Mouse (Mus musculus): ENCODE measurements at regions not wholly inside any gene's neighbourhood (a gene's known extent, or its start where the extent isn't known, plus 50 kb on each side); places are given as distances from the start of the nearest gene placed in this dataset.
"Not testable (repeated sequence)": the region's sequence is repeated elsewhere in the genome, so short reads cannot be mapped to it uniquely, and the experiment has no call there.

GRCm38 (mm10) chr13:4858341-4858740 is 249.4 kb upstream of the Akr1e1 start:
- no peak for TF ChIP-seq POLR2A (IDR thresholded peaks at IDR 0.05; ENCODE audit: insufficient read length, low read depth)
- no peak for TF ChIP-seq SRF (IDR thresholded peaks at IDR 0.05; ENCODE audit: control insufficient read depth, insufficient read length, low read depth)
- no peak for TF ChIP-seq TCF3 (IDR thresholded peaks at IDR 0.05; ENCODE audit: insufficient read length, low read depth)
- TF ChIP-seq POLR2AphosphoS2 (IDR thresholded peaks at IDR 0.05; ENCODE audit: insufficient read length, low read depth), result no peak
- no peak for TF ChIP-seq E2F4 (IDR thresholded peaks at IDR 0.05; ENCODE audit: insufficient read depth)
- no peak for TF ChIP-seq MAX (IDR thresholded peaks at IDR 0.05; ENCODE audit: low read depth)
- no peak for TF ChIP-seq REST (IDR thresholded peaks at IDR 0.05; ENCODE audit: insufficient read depth, insufficient read length)
- TF ChIP-seq MYOD1 (IDR thresholded peaks at IDR 0.05; ENCODE audit: control insufficient read depth in 1 of 3, insufficient read length in 2 of 3, low read depth in 2 of 3), result no peak
- Histone ChIP-seq H3K36me3 (ENCODE audit: control insufficient read depth, insufficient read depth) (no peaks in the 10 kb centered on the region), H3K27me3 (ENCODE audit: control insufficient read depth, insufficient read depth, insufficient read length) (no peaks in the 10 kb centered on the region), H3ac (ENCODE audit: control insufficient read depth, insufficient read length) (no peak overlapping the region), H3K79me2 (ENCODE audit: control insufficient read depth, insufficient read depth) (no peaks in the 10 kb centered on the region), H3K4me3 (no peak overlapping the region), H3K4me2 (ENCODE audit: low read depth) (no peak overlapping the region)

GRCm38 (mm10) chr13:4839481-4839880 is 230.5 kb upstream of the Akr1e1 start:
- not testable (repeated sequence) for H3K4me3 ChIP-seq; H3K27me3 ChIP-seq (ENCODE audit: control insufficient read depth, insufficient read depth, insufficient read length); H3K79me2 ChIP-seq (ENCODE audit: control insufficient read depth, insufficient read depth); H3ac ChIP-seq (ENCODE audit: control insufficient read depth, insufficient read length); H3K36me3 ChIP-seq (ENCODE audit: control insufficient read depth, insufficient read depth); H3K4me2 ChIP-seq (ENCODE audit: low read depth)

- Histone ChIP-seq H3K79me2 (ENCODE audit: control insufficient read depth, insufficient read depth) (no peaks in the 10 kb centered on the region), H3K4me3 (no peak overlapping the region), H3K27me3 (ENCODE audit: control insufficient read depth, insufficient read depth, insufficient read length) (no peaks in the 10 kb centered on the region), H3K4me2 (ENCODE audit: low read depth) (no peak overlapping the region), H3K36me3 (ENCODE audit: control insufficient read depth, insufficient read depth) (no peaks in the 10 kb centered on the region), H3ac (ENCODE audit: control insufficient read depth, insufficient read length) (no peak overlapping the region)
- TF ChIP-seq CEBPB (IDR thresholded peaks at IDR 0.05; ENCODE audit: insufficient read depth, poor library complexity, severe bottlenecking) (peak; percentile 55; the same call in 1 of the 2 replicates), E2F4 (IDR thresholded peaks at IDR 0.05; ENCODE audit: insufficient read depth) (no peak)
Observed at GRCm38 (mm10) chr13:4826756-4827155, 217.8 kb upstream of the Akr1e1 start.

- not testable (repeated sequence) for H3K36me3 ChIP-seq (ENCODE audit: control insufficient read depth, insufficient read depth); H3K27me3 ChIP-seq (ENCODE audit: control insufficient read depth, insufficient read depth, insufficient read length); H3K4me3 ChIP-seq
Observed at GRCm38 (mm10) chr13:4825749-4826148, 216.8 kb upstream of the Akr1e1 start.

GRCm38 (mm10) chr13:4806876-4807275 is 197.9 kb upstream of the Akr1e1 start:
- Histone ChIP-seq H3ac (ENCODE audit: control insufficient read depth, insufficient read length) (no peak overlapping the region), H3K27me3 (ENCODE audit: control insufficient read depth, insufficient read depth, insufficient read length) (no peaks in the 10 kb centered on the region), H3K4me2 (ENCODE audit: low read depth) (no peak overlapping the region), H3K36me3 (ENCODE audit: control insufficient read depth, insufficient read depth) (no peaks in the 10 kb centered on the region), H3K4me3 (no peak overlapping the region), H3K79me2 (ENCODE audit: control insufficient read depth, insufficient read depth) (no peaks in the 10 kb centered on the region)
- TF ChIP-seq MYOD1 (IDR thresholded peaks at IDR 0.05; ENCODE audit: control insufficient read depth in 1 of 3, insufficient read length in 2 of 3, low read depth in 2 of 3), result no peak
- no peak for TF ChIP-seq CEBPB (IDR thresholded peaks at IDR 0.05; ENCODE audit: insufficient read depth, poor library complexity, severe bottlenecking)
- no peak for TF ChIP-seq SRF (IDR thresholded peaks at IDR 0.05; ENCODE audit: control insufficient read depth, insufficient read length, low read depth)
- TF ChIP-seq USF1 (IDR thresholded peaks at IDR 0.05; ENCODE audit: low read depth), result no peak
- no peak for TF ChIP-seq TCF3 (IDR thresholded peaks at IDR 0.05; ENCODE audit: insufficient read length, low read depth)
- TF ChIP-seq E2F4 (IDR thresholded peaks at IDR 0.05; ENCODE audit: insufficient read depth), result no peak
- no peak for TF ChIP-seq MAX (IDR thresholded peaks at IDR 0.05; ENCODE audit: low read depth)
- no peak for TF ChIP-seq POLR2A (IDR thresholded peaks at IDR 0.05; ENCODE audit: insufficient read length, low read depth)
- no peak for TF ChIP-seq REST (IDR thresholded peaks at IDR 0.05; ENCODE audit: insufficient read depth, insufficient read length)
- no peak for TF ChIP-seq TCF12 (IDR thresholded peaks at IDR 0.05; ENCODE audit: insufficient read depth, poor library complexity, severe bottlenecking)
- TF ChIP-seq MYOG (IDR thresholded peaks at IDR 0.05; ENCODE audit: control insufficient read depth in 1 of 3, insufficient read depth in 1 of 3, insufficient read length in 2 of 3, low read depth in 2 of 3), result no peak
- TF ChIP-seq POLR2AphosphoS2 (IDR thresholded peaks at IDR 0.05; ENCODE audit: insufficient read length, low read depth), result no peak

More at GRCm38 (mm10) chr13:4825749-4826148, 216.8 kb upstream of the Akr1e1 start:
- not testable (repeated sequence) for H3K79me2 ChIP-seq (ENCODE audit: control insufficient read depth, insufficient read depth); H3ac ChIP-seq (ENCODE audit: control insufficient read depth, insufficient read length); H3K4me2 ChIP-seq (ENCODE audit: low read depth)

GRCm38 (mm10) chr13:4800666-4801065 is 191.7 kb upstream of the Akr1e1 start:
- no peaks in the 10 kb centered on the region for H3K79me2 ChIP-seq (ENCODE audit: control insufficient read depth, insufficient read depth)
- TF ChIP-seq TCF3 (IDR thresholded peaks at IDR 0.05; ENCODE audit: insufficient read length, low read depth) (no peak), REST (IDR thresholded peaks at IDR 0.05; ENCODE audit: insufficient read depth, insufficient read length) (no peak), POLR2AphosphoS2 (IDR thresholded peaks at IDR 0.05; ENCODE audit: insufficient read length, low read depth) (no peak), USF1 (IDR thresholded peaks at IDR 0.05; ENCODE audit: low read depth) (no peak), POLR2A (IDR thresholded peaks at IDR 0.05; ENCODE audit: insufficient read length, low read depth) (no peak), CEBPB (IDR thresholded peaks at IDR 0.05; ENCODE audit: insufficient read depth, poor library complexity, severe bottlenecking) (no peak), MYOD1 (IDR thresholded peaks at IDR 0.05; ENCODE audit: control insufficient read depth in 1 of 3, insufficient read length in 2 of 3, low read depth in 2 of 3) (no peak), TCF12 (IDR thresholded peaks at IDR 0.05; ENCODE audit: insufficient read depth, poor library complexity, severe bottlenecking) (no peak), MAX (IDR thresholded peaks at IDR 0.05; ENCODE audit: low read depth) (no peak), MYOG (IDR thresholded peaks at IDR 0.05; ENCODE audit: control insufficient read depth in 1 of 3, insufficient read depth in 1 of 3, insufficient read length in 2 of 3, low read depth in 2 of 3) (no peak), SRF (IDR thresholded peaks at IDR 0.05; ENCODE audit: control insufficient read depth, insufficient read length, low read depth) (no peak), E2F4 (IDR thresholded peaks at IDR 0.05; ENCODE audit: insufficient read depth) (no peak)
- H3K36me3 ChIP-seq (ENCODE audit: control insufficient read depth, insufficient read depth), result no peaks in the 10 kb centered on the region
- H3K27me3 ChIP-seq (ENCODE audit: control insufficient read depth, insufficient read depth, insufficient read length), result no peaks in the 10 kb centered on the region
- H3ac ChIP-seq (ENCODE audit: control insufficient read depth, insufficient read length), result no peak overlapping the region
- H3K4me2 ChIP-seq (ENCODE audit: low read depth), result no peak overlapping the region
- no peak overlapping the region for H3K4me3 ChIP-seq
